Mouse (Mus musculus): ENCODE data around the gene Sh2d4b. TPM values are rescaled to one million over a fixed set of nuclear protein-coding genes. Genes with fewer than 3 reads are reported as not detected.

Sh2d4b gene
- polyA plus RNA-seq, 1 experiment: not detected

GRCm38 (mm10) chr14:40892326-40892825, 690 bp downstream of the Sh2d4b start:
- Histone ChIP-seq H3K27ac (replicated peaks; ENCODE audit: low read depth, low read length) (no peak overlapping the region), H3K4me1 (ENCODE audit: control insufficient read depth, insufficient read depth, insufficient read length, low read length) (peaks cover 2% of the 10 kb centered on the region; the same call in 1 of the 2 replicates), H3K4me3 (ENCODE audit: insufficient read depth, low read depth, low read length) (no peak overlapping the region)

GRCm38 (mm10) chr14:40891506-40891905, 1.6 kb downstream of the Sh2d4b start:
- no peak overlapping the region for H3K4me3 ChIP-seq (ENCODE audit: insufficient read depth, low read depth, low read length)
- H3K27ac ChIP-seq (replicated peaks; ENCODE audit: low read depth, low read length): no peak overlapping the region
- H3K4me1 ChIP-seq (ENCODE audit: control insufficient read depth, insufficient read depth, insufficient read length, low read length): peaks cover 2% of the 10 kb centered on the region; the same call in 1 of the 2 replicates

GRCm38 (mm10) chr14:40889704-40890103, 3.4 kb downstream of the Sh2d4b start:
- peaks cover 2% of the 10 kb centered on the region; the same call in 1 of the 2 replicates for H3K4me1 ChIP-seq (ENCODE audit: control insufficient read depth, insufficient read depth, insufficient read length, low read length)
- no peak overlapping the region for H3K4me3 ChIP-seq (ENCODE audit: insufficient read depth, low read depth, low read length)
- no peak overlapping the region for H3K27ac ChIP-seq (replicated peaks; ENCODE audit: low read depth, low read length)

- Histone ChIP-seq H3K4me1 (ENCODE audit: control insufficient read depth, insufficient read depth, insufficient read length, low read length) (peaks cover 2% of the 10 kb centered on the region; the same call in 1 of the 2 replicates), H3K4me3 (ENCODE audit: insufficient read depth, low read depth, low read length) (no peak overlapping the region), H3K27ac (replicated peaks; ENCODE audit: low read depth, low read length) (no peak overlapping the region)
Observed at GRCm38 (mm10) chr14:40889181-40889580, 3.9 kb downstream of the Sh2d4b start.

DNA sequence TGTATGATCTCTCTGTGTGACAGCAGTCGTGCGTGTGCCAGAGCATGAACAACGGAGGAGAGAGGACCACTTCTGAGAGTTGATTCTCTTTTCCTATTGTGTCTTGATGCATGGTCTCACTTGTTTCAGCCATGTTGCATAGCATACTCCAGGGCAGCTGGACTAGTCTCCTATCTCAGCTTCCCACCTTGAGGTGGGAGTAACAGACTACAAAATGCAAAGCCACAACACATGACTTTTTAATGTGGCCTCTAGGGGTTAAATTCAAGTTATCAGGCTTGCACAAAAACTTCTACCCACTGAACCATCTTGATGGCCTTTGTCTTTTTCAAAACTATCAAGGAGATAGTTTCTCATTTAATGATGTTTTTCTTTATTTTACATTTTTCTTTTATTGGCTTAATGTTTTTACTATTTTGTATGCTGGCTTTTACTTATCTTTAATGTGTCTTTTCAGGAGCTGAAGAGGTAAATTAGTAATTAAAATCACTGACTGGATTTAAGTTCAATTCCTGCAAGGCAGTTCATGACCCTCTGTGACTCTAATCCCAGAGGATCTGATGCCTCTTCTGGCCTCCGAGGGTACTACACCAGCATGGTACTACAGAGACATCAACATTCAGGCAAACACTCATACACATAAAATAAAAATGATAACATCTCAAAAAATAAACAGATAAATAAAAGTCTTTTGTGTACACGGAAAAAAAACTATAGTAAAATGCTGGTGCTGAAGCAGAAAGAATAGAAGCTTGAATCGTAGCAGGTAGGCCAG, 6.5 kb downstream of the Sh2d4b start:
- H3K4me3 ChIP-seq (ENCODE audit: insufficient read depth, low read depth, low read length): no peak overlapping the region
- H3K4me1 ChIP-seq (ENCODE audit: control insufficient read depth, insufficient read depth, insufficient read length, low read length): peaks cover 2% of the 10 kb centered on the region; the same call in 1 of the 2 replicates
- H3K27ac ChIP-seq (replicated peaks; ENCODE audit: low read depth, low read length): no peak overlapping the region

DNA sequence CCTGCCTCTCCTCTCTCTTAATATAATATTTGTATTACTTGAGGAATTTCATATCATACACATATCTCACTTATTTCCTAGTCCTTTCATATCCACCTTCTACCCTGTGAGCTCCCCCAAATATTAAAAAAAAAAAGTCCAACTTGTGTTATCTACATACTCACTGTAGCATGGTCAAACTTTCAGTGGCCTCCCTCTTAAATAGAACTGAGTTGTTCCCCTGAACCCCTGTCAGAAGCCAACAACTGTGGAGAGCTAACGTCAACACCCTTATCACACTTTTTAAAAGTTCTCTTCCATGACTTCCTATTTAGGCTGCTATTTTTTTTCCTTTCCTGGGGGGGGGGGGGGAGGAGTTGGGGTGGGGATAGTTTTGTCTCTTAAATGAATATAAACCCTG, 7.3 kb downstream of the Sh2d4b start:
- Histone ChIP-seq H3K27ac (replicated peaks; ENCODE audit: low read depth, low read length) (no peak overlapping the region), H3K4me3 (ENCODE audit: insufficient read depth, low read depth, low read length) (no peak overlapping the region), H3K4me1 (ENCODE audit: control insufficient read depth, insufficient read depth, insufficient read length, low read length) (peaks cover 2% of the 10 kb centered on the region; the same call in 1 of the 2 replicates)

DNA sequence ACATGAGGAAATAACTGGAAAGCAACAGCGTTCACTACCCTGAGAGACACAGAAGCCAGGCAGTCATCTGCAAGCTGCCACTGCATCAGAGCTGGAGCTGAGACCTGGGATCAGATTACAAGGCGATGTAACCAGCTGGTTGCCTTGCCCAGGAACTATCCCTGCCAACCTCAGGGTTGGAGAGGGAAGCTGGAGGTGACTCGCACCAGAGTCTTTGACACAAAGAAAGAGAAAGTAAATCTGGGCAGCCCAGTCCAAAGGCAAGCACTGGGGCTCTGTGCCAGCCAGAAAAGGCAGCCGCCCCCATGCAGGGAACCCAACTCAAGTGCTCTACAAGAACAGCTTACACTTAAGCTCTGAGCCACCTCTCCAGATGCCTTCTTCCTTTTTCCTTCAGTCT, 7.8 kb downstream of the Sh2d4b start:
- Histone ChIP-seq H3K4me3 (ENCODE audit: insufficient read depth, low read depth, low read length) (no peak overlapping the region), H3K27ac (replicated peaks; ENCODE audit: low read depth, low read length) (no peak overlapping the region), H3K4me1 (ENCODE audit: control insufficient read depth, insufficient read depth, insufficient read length, low read length) (peaks cover 2% of the 10 kb centered on the region; the same call in 1 of the 2 replicates)

GRCm38 (mm10) chr14:40874565-40874964, 18.5 kb downstream of the Sh2d4b start:
- Histone ChIP-seq H3K4me1 (ENCODE audit: control insufficient read depth, insufficient read depth, insufficient read length, low read length) (no peaks in the 10 kb centered on the region), H3K27ac (replicated peaks; ENCODE audit: low read depth, low read length) (no peak overlapping the region), H3K4me3 (ENCODE audit: insufficient read depth, low read depth, low read length) (no peak overlapping the region)

- no peak overlapping the region for H3K27ac ChIP-seq (replicated peaks; ENCODE audit: low read depth, low read length)
- H3K4me3 ChIP-seq (ENCODE audit: insufficient read depth, low read depth, low read length): no peak overlapping the region
- no peaks in the 10 kb centered on the region for H3K4me1 ChIP-seq (ENCODE audit: control insufficient read depth, insufficient read depth, insufficient read length, low read length)
Observed at GRCm38 (mm10) chr14:40873961-40874360, 19.1 kb downstream of the Sh2d4b start.

GRCm38 (mm10) chr14:40870598-40870997, 22.5 kb downstream of the Sh2d4b start:
- Histone ChIP-seq H3K4me3 (ENCODE audit: insufficient read depth, low read depth, low read length) (no peak overlapping the region), H3K4me1 (ENCODE audit: control insufficient read depth, insufficient read depth, insufficient read length, low read length) (no peaks in the 10 kb centered on the region)

GRCm38 (mm10) chr14:40864811-40865514, 28.1 kb downstream of the Sh2d4b start:
- H3K27ac ChIP-seq (replicated peaks; ENCODE audit: low read depth, low read length): no peak overlapping the region
- H3K4me3 ChIP-seq (ENCODE audit: insufficient read depth, low read depth, low read length): no peak overlapping the region
- no peaks in the 10 kb centered on the region for H3K4me1 ChIP-seq (ENCODE audit: control insufficient read depth, insufficient read depth, insufficient read length, low read length)

More at GRCm38 (mm10) chr14:40870598-40870997, 22.5 kb downstream of the Sh2d4b start:
- no peak overlapping the region for H3K27ac ChIP-seq (replicated peaks; ENCODE audit: low read depth, low read length)

- Histone ChIP-seq H3K4me3 (ENCODE audit: insufficient read depth, low read depth, low read length) (no peak overlapping the region), H3K4me1 (ENCODE audit: control insufficient read depth, insufficient read depth, insufficient read length, low read length) (no peaks in the 10 kb centered on the region), H3K27ac (replicated peaks; ENCODE audit: low read depth, low read length) (no peak overlapping the region)
Observed at GRCm38 (mm10) chr14:40863659-40864058, 29.4 kb downstream of the Sh2d4b start.

DNA sequence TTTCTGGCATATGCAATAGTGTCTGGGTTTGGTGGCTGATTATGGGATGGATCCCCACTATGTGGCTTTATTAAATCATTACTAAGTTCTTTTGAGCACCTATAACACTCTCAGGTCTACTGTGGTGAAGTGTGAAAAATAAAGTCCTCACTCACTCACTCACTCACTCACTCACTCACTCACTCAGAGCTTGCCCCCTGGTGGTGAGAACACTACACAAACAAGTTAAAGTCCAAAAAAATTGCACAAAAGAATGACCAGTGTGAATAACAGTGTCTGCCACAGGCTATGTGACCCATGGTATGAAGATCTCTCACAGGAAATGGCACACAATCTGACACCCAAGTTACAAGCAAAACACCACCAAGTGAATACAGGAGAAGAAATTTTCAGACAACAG, 30.0 kb downstream of the Sh2d4b start:
- Histone ChIP-seq H3K4me1 (ENCODE audit: control insufficient read depth, insufficient read depth, insufficient read length, low read length) (no peaks in the 10 kb centered on the region), H3K4me3 (ENCODE audit: insufficient read depth, low read depth, low read length) (no peak overlapping the region), H3K27ac (replicated peaks; ENCODE audit: low read depth, low read length) (no peak overlapping the region)

DNA sequence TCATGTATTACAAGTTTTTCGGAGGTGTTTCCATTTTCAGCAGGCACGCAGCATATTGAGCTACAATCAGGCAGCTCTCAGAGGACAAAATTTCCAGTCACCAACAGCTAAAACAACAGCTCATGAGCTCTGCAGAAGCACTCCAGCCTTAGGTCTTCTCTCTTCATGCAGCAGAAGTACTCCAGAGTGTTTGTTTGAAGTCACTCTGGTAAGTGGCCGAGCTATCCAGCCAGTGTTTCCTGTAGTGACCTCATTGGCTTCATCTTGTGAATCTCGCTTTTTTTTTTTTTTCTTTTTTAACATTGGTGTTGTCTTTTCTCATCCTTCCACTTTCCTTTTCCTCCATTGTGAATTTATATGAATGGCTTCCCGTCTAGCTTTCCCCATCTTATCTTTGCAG, 40.1 kb downstream of the Sh2d4b start:
- Histone ChIP-seq H3K4me3 (ENCODE audit: insufficient read depth, low read depth, low read length) (no peak overlapping the region), H3K27ac (replicated peaks; ENCODE audit: low read depth, low read length) (no peak overlapping the region), H3K4me1 (ENCODE audit: control insufficient read depth, insufficient read depth, insufficient read length, low read length) (no peaks in the 10 kb centered on the region)

DNA sequence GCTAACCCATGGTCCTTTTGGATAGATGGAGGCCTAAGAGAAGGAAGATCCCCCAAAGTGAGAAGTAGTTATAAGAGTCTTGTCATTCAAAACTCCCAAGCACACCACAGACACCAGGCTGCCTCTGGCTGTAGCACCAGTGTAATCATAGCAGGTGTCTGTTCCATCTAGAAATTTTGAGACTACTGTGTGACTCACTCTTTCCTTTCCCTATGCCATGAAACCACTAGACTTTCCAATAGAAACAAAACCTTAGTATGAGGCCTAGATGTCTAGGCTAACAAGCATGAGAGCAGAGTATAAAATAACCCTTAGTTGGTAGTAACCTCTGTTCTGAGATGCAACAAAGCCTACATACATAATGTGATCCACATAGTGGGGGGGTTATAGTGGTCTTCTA, 55.7 kb downstream of the Sh2d4b start:
- H3K4me1 ChIP-seq (ENCODE audit: control insufficient read depth, insufficient read depth, insufficient read length, low read length): no peaks in the 10 kb centered on the region
- no peak overlapping the region for H3K4me3 ChIP-seq (ENCODE audit: insufficient read depth, low read depth, low read length)
- no peak overlapping the region for H3K27ac ChIP-seq (replicated peaks; ENCODE audit: low read depth, low read length)
